Mouse (Mus musculus): ENCODE results near the gene Adgrl3.

Gene Adgrl3

DNA sequence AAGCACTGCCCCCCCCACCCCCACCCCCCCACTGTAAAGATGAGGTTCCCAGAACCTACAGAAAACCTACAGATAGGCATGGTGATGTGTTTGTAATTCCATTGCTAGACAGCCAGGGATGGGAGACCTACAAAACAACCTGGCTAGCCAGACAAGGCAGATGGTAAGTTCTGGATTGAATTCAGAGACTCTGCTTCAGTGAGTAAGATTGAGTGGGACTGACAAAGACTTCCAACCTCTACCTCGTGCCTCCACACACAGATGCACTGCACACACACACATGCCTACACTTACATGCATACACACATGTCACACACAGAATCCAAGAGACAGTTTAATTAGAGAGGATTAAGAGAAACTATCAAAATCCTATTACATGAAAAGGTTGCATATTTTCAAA is 544.4 kb downstream of the Adgrl3 start:
- DNase-seq (ENCODE audit: low spot score): no peak

DNA sequence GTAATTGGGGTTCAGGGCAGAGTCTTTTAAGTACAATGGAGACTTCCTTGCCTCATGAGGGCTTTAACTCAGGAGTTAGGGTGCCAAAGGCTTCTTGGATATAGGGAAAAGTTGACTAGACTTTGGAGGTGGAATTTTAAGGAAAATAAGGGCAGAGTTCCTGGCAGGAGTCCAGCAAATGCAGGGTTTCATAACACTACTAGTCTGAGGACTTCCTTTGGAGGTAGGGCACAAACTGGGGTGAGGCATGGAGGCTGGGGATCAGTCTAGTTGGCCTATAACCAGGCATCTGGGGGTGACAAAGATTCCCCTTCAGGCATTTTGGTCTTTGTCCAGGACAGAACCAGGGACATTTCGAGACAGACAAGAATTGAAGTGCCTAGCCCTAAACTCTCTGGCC is 546.6 kb downstream of the Adgrl3 start:
- DNase-seq (ENCODE audit: low spot score): peak; percentile 88

DNA sequence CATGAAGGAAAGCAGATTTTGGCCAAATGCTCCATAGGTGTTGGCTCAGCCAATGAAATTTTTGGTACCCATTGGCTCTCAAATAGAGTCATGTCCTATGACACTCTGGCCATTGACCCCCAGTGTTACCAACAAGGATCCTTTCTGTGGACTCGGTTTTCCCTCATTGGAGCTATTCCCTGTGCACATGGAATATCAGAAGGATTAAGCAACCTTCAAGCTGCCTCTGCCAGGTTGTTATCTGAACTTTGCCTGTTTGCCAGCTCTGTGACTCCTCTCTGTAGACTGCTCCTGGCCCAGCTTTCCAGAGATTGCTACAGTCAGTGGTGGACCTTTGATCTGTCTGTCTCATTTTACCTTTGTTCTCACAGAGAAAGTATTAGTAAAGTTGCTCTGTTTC is 548.8 kb downstream of the Adgrl3 start:
- DNase-seq (ENCODE audit: low spot score): peak; percentile 78

DNA sequence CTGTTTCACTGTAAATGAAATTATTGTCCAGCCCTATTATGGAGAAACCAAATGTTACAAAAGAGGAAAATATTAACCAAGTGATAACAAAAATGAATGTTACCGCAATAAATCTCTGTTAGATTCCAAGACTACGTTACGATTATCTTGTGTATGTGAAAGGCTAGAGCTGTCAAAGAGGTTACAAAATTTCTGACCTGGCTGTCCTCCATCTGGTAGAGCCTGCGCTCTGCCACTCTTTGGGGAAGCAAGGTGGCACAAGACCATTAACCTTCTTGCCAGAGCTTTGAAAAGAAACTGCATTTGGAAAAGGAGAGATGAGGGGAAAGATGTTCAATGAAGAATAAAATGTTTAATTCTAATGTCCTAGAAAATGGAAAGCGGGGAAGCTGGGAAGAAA is 562.9 kb downstream of the Adgrl3 start:
- DNase-seq (ENCODE audit: low spot score): peak; percentile 46

DNA sequence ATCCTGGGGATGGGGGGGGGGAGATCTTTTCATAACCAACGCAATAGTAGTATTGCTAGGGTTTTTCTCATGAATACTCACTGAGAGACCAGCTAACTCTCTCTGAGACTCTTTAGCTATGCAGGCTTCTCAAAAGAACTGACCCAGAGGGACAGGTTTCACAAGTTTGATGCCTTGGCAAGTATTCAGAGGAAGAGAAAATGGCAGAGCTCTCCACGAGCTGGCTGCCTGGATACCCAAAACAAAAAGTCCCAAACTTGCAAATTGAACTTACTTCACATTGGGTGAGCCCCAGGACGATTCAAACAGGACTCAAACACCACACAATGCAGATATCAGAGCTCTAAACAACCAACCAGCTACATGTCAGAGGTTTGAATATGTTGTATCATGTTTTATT is 563.5 kb downstream of the Adgrl3 start:
- peak; percentile 66 for DNase-seq (ENCODE audit: low spot score)

DNA sequence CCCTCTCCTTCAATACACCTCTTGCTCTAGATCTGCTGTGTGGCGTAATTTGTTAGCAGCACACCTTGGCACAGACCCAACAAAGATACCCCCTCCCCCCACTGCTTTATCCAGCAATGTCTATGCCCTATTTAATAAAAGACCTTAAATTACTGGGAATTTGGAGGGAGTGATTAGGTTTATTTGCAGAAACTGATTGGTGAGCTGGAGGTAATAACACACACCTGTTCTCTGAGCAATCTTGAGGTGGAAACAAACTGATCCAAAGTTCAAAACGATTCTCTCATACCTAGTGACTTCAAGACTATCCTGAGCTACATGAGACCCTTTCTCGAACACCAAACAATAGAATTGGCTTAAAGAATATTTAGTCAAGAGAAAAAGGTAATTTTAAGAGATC is 565.0 kb downstream of the Adgrl3 start:
- no peak for DNase-seq (ENCODE audit: low spot score)

DNA sequence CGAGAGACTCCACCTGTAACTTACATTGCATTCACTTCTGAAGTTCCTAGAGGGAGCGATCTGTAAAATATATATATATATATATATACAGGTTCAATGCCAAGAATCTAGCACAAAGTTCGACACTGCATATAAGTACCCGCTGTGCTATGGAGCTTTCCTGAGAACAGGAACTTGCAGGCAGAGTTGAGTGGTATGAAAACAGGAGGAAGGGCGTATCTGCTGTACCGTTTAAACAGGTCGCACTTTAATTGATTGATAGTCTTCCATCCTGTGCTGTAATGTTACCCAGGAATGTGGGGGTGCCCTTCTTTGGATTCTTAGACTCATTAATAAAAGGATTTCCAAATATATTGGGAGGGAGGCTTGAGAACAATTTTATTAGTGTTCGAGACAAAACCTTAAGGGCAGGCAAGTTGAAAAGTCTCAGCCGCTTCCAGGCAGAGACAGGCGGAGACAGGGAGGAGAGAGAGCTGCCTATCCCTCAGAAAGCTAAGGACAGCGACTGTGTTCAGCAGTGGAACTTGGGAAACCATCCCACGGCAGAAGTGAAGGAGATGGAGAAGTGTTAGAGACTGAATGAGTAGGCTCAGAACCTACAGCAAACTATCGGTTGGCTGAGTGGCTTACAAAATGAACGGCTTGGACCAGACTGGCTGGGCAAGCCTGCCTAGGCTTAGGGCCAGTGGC is 570.2 kb downstream of the Adgrl3 start:
- no peak for DNase-seq (ENCODE audit: low spot score)

DNA sequence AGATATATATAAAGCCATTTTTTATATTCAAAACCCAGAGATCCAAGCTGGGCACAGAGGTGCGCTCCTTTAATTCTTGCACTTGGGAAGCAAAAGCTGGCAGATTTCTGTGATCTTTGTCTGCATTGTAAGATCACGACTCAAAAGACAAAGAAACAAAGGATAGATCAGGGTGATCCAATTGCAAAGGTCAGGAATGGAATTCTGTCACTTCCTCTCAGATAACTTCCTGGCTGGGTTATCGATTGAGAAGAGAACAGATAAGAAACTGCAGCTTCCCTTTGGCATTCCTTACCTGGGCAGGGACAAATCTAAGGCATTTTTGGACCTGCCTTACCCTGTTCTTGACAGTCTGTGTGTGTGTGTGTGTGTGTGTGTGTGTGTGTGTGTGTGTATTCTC is 571.5 kb downstream of the Adgrl3 start:
- no peak for DNase-seq (ENCODE audit: low spot score)

DNA sequence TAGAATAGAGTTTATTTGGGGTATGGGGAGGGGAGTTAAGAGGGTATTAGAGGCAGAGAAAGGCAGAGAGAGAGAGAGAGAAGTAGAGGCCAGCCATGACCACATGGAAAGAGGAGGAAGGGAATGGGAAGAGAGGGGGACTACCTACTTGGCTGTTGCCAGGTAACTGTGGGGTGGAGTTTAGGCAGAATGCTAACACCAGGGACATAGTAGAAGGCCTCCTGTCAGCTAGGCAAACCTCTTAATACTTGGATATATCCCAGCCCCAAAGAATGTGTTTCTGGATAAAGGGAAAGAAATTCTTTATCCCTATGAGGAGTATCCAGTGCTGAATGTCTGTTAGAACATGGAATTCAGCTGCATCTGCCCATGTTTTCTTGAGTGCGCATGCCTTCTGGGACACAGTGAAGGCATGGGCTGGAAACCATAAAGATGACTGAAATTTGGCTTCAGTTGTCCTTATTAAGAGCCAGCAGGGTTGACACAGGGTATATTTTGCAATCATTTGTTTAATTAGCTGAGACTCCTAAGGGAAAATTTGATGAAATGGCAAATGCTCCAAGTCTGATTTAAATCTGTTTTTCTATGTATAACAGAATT is 573.6 kb downstream of the Adgrl3 start:
- no peak for DNase-seq (ENCODE audit: low spot score)

DNA sequence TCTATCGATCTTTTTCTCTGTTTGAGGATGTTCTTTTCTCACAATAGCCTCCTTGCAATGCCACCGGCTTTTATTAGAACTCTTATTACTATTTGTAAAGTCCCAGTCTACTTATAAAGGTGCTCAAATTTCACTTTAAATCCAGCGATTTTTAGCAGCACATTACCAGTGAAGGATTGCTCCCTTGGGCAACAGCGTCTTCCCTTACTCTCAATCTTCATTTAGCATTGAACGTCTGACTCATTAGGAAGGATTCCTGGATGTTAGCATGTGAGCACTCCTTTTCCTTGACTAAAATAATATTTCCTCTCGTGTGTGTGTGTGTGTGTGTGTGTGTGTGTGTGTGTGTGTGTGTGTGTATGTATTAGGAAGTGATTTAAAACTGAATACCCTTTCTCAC is 578.1 kb downstream of the Adgrl3 start:
- no peak for DNase-seq (ENCODE audit: low spot score)

DNA sequence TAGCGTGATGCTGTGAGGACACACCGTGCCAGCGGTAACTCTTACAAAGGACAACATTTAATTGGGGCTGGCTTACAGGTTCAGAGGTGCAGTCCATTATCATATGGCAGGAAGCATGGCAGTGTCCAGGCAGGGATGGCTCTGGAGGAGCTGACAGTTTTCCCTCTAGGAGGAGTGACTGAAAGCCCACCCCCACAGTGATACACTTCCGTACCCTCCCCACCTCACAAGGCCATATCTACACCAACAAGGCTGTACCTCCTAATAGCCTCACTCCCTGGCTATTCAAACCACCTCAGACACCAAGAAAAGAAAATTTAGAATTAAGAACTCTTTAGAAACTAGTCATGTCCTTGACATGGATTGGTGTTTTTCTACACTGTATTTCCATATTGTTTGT is 583.0 kb downstream of the Adgrl3 start:
- DNase-seq (ENCODE audit: low spot score): no peak

DNA sequence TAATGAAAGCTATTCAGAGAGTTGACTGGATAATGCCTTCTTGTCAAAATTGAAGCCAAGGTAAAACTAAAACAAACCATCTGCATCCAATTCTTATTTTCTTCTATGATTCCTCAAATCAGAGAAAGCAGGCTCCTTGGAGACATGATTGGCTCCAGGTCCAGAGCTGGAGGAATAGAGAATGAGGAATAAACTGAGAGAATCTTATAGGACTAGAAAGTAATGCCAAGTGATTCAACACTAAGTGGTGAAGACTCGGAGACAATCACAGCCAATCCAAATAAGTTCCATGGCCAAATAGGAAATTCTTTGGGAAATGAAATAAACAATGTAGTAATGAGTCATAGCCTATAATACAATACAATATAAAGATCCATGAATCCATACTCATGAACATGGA is 585.7 kb downstream of the Adgrl3 start:
- no peak for DNase-seq (ENCODE audit: low spot score)

DNA sequence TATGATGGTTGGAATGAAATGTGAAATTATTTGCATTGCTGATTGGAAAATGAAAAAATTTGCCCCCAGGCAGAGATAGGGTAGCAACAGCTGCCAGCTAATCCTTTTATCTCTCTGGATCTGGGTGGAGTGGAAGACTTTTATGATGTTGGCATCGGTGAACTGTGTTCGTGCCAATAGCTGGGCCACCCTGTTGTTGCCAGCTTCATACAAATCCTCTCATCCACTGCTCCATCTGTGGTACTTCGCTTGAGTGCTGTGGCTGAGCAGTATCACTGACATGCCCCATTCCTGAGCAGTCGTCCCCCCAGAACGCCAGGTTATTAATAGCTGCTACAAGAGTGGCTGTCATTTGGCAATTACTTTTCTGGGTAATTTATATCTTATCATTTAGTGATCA is 590.3 kb downstream of the Adgrl3 start:
- DNase-seq (ENCODE audit: low spot score): no peak

DNA sequence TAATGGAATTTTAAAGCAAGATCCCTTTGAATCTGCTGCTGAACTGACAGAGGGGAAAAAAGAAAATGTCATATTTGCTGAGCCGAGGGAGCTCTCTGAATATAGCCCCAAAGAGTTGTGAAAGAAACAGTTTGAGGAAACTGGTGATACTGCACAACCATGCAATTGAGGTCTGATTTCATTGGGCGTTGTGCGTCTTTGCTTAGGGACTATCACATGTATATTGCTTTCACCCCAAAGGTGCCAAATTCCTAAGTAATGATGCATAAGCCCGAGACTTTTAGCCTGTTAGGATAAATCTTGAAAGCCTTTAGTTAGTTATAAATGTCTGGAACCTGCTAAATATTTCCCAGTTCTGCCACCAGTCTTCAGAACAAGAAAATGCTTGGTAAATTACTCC is 594.7 kb downstream of the Adgrl3 start:
- DNase-seq (ENCODE audit: low spot score): no peak

DNA sequence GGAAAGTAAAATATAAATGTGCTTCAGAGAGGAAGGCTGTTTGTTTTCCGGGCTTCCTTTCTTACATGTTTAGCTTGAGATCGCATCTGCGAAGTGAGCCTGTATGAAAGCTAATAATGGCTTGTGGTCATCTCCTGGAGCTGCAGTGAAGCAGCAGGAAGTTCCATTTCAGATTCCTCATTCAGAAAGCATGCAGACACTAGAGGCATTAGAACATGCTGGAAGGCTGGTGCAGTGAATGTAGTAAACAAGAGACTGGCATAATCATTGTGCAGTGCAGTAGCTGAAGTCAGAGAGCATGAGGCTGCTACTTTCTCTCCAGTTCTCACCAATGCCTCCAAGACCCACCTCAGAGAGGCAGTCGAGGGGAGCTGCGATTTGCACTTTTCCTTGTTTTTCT is 601.2 kb downstream of the Adgrl3 start:
- no peak for DNase-seq (ENCODE audit: low spot score)

DNA sequence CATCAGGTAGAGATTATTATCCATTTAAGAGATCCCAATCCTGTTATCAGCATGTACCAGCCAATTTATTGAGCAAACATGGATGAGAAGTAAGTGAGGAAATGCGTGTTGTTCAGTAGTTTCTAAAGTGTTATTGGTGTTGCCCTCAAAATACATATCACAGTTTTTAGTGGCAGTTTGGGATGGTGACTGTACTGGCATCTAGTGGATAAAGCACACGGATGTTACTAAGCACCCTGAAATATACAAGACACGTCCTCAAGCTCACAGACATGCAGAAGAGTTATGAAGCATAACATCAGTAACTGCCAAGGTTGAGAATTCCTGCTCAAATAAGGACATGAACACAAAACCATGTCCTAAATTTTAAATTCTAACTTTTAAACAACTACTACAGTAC is 601.8 kb downstream of the Adgrl3 start:
- peak; percentile 27 for DNase-seq (ENCODE audit: low spot score)

DNA sequence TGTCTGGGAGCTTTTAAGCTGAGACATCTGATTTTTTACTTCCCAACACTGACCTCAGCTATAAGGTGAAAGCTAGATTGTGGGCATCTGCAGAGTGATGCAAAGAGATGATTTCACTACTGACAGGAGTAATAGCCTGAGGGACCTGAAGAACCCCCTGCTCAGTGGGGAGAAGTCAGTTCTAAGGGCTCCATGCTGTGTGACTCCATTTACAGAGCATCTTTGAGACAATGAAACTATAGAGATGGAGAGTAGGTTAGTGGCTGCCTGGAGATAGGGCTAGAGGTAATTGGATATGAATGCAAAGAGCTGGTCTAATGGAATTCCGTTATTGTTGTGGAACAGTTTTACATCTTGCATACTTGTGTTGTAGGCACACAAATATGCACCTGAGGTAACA is 603.9 kb downstream of the Adgrl3 start:
- DNase-seq (ENCODE audit: low spot score): no peak

DNA sequence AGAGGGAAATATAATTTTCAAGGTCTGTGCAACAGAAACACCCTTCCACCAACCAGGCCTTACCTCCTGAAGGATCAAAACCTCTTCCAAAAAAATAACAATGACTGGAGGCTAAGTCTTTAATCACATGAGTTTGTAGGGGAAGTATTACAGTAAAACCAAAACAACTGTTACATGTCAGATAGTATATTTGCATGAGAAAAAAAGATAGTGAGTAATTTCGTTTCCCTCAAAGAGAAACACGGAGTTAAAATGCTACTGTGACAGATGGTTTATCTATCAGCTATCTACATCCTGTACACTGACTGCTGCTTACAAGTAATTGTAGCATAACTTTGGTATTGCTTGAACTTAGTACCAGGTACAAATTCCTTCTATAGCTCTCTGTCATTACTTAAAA is 616.2 kb downstream of the Adgrl3 start:
- DNase-seq (ENCODE audit: low spot score): no peak

DNA sequence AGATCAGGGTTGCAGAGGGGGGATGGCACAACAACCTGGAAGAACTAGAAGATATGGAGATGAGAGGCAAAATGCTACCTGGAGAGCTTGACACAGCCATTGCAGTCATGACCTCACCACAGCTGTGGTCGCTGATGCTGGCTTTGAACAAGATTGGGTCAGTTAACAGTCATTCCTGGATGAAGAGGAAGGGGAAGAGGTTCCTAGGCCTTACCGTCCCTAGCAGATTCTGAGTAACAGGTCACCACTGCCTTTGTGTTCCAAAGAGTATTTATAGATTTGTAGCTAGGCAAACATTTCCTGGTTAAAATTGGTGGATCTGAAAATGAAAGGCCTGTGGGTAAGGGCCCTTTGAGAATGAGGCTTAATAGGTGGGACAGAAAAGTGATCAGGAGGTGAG is 618.5 kb downstream of the Adgrl3 start:
- no peak for DNase-seq (ENCODE audit: low spot score)

DNA sequence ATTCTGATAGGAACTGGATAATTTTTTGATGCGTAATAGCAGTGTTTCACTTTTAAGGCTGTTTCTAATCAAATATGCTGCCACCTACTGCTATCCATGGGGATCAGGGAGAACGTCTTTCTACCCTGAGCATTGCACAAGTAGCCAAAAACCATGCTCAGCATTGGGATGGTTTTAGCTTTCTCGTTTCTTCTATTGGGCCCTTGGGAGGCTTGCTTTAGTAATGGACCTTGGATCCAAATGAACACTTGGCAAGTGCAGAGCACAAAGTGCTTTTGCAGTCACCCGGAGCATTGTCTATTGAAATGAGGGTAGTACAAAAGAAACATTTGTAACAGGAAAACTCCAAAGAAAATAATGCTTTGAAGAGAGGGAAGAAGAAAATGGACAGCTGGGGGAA is 620.2 kb downstream of the Adgrl3 start:
- peak; percentile 86 for DNase-seq (ENCODE audit: low spot score)

DNA sequence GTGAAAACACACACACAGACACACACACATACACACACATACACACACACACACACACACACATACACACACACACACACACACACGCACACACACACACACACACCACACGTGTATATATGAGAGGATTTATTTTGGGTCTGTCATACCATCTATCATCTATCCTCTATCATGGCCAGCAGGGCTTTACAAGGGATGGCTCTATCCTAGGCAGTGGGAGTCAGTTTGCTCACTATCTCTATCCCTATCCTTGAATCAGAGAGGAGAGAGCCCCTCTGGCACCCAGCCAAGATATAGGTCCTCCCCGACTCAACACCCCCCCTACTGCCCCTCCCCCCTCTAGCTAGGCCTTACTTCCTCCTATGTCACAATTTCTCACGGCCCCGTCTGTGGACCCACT is 625.6 kb downstream of the Adgrl3 start:
- DNase-seq (ENCODE audit: low spot score): no peak

DNA sequence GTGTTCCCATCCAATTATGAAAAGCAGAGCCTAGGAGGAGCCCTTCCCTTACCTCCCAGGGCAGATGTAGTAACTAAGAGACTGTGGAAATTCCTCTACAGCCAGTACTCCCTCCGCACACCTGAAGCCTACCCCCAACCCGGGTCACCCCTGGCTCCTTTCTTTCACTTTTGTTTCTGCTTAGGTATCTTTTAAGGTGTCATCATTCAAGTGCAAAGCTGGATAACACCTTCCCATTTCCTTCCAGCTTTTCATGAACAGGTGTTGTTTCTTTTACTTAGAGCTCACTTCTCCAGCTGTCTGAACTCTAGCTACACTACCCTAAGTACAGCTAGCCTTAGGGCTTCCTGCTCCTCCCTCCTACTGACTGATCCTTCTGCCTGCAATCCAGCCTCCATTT is 634.0 kb downstream of the Adgrl3 start:
- no peak for DNase-seq (ENCODE audit: low spot score)

DNA sequence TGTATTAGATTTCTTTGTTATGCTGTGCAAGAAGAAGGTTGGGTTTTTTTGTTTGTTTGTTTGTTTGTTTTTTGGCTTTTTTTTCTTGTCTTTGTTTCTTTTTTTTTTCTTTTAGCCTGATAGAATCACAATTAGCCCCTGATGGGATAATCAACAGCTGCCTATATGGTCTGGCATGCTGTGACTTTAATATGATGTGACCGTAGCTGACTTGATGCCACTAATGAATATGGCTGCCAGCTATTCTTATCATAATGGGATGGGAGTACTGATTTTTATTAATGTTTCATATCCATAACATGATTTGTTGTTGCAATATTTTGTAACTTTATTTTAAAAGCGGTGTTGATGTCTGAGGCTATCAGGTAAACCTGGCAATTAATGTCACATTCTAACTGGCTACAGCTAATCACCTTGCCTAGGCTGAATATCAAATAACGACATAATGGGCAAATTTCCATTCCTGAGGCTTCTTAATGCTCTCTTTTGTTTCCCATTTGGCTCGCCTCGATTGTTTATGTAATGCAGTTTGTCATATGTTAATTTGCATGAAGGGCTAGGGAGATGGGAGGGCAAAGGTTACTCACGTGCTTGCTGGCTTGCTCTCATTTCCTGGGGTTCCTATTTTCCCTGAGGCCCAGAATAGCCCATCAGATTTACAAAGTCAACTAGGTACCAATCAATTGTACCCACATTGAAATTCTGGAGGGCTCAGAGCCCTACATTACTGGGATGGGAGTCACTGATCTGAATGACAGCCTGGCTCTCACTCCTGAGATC is 641.9 kb downstream of the Adgrl3 start:
- no peak for DNase-seq (ENCODE audit: low spot score)

DNA sequence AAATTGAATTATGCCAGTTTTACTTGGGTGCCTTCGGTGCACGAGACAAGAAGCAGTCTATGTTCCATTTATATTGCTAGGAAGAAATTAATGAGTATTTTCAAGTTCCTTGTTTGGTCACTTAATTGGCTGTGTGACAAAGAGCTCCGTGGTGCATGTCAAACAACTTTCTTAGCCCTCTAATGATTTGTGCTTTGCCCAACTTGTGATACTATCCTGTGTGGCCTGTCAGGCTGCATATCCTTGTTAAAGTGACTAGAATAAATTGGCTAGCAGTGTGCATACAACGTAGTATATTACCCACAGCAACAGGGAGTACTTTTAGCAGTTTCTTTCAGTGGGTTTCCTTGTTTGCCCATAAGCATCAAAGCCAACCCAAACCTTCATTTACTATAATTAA is 651.1 kb downstream of the Adgrl3 start:
- no peak for DNase-seq (ENCODE audit: low spot score)
